Mouse (Mus musculus): Measurements from ENCODE around the gene Swsap1.

DNA sequence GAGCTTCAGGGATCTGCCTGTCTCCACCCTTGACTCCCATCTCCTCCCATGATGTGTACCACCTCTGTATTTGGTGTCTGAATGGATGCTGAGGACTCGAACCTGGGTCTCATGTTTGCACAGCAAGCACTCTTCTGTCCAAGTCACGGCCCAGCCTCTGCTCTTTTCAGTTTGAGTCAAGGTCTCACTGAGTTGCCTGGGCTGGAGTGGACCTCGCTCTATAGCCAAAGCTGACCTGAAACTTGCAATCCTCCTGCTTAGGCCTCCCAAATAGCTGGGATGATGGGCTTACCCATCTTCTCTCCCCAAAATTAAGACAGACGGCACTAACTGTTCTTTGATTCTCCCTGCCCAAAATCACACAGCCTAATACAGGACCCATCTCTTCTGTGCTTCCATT is 32.5 kb upstream of the Swsap1 start:
- TF ChIP-seq CTCF (conservative IDR thresholded peaks at IDR 0.05; ENCODE audit: insufficient read depth, insufficient read length, low read depth, low read length) (no peak), POLR2A (IDR thresholded peaks at IDR 0.05; ENCODE audit: low read depth, low read length) (no peak)
